Mouse (Mus musculus) small intestine, adult 2 months (tissue): Measurements from ENCODE around the gene Klf12.

Experiments used
- CTCF ChIP-seq: fragments of 200-500 bp; IDR thresholded peaks from 2 replicates; pipeline ENCODE4 v1.5.1; 2012; ENCODE audit warnings: low read depth, mild to moderate bottlenecking, control low read depth, inconsistent platforms, low read length, moderate library complexity, mixed read lengths; ENCODE audit not compliant: insufficient replicate concordance, insufficient read length; ENCODE audit errors: extremely low read depth
- POLR2A ChIP-seq: fragments of 200-500 bp; IDR thresholded peaks from 2 replicates; pipeline ENCODE4 v1.6.1; 2012; ENCODE audit warnings: low read depth, mild to moderate bottlenecking, control low read depth, inconsistent platforms, low read length, moderate library complexity

DNA sequence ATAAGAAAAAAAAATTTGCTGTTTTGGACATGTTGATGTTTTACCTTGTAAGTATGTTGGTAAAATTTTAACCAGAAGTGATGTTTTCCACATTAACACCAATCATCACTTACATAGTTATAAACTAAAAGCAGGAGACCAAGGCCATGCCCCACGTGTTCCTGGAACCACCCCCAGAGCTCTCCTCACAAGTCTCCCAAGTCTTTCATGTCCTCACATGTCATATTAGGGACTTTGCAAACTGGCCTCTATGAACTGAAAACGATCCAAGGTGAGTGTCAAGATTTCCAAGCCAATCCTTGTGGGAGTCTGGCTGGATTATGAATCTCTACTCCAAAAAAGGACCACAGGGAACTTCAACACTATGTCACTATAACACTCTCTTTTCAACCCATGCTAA lies 231.6 kb downstream of the Klf12 start:
- no peak for TF ChIP-seq CTCF
- no peak for TF ChIP-seq POLR2A
